Mouse (Mus musculus) gastrocnemius, adult 2 months (tissue): ENCODE measurements at regions not wholly inside any gene's neighbourhood (a gene's known extent, or its start where the extent isn't known, plus 50 kb on each side); places are given as distances from the start of the nearest gene placed in this dataset.

Experiments used
- DNase-seq: peaks from one replicate; pipeline ENCODE4 v3.0.0; 2022
- H3K27ac ChIP-seq: fragments of 200-600 bp; 2 replicates; pipeline ENCODE4 v1.8.1; 2022; ENCODE audit warnings: mild to moderate bottlenecking
- H3K4me3 ChIP-seq: fragments of 200-600 bp; 2 replicates; pipeline ENCODE4 v1.8.1; 2022; ENCODE audit warnings: mild to moderate bottlenecking, moderate library complexity
- CTCF ChIP-seq: fragments of 200-600 bp; IDR thresholded peaks from 2 replicates; pipeline ENCODE4 v1.8.1; 2022; ENCODE audit warnings: antibody characterized with exemption, mild to moderate bottlenecking, moderate library complexity
- intact Hi-C: fragments of 180-260 bp; cut with DNase I; formaldehyde crosslinking; loops from one replicate; pipeline ENCODE4 v1.15.1; 2025

DNA sequence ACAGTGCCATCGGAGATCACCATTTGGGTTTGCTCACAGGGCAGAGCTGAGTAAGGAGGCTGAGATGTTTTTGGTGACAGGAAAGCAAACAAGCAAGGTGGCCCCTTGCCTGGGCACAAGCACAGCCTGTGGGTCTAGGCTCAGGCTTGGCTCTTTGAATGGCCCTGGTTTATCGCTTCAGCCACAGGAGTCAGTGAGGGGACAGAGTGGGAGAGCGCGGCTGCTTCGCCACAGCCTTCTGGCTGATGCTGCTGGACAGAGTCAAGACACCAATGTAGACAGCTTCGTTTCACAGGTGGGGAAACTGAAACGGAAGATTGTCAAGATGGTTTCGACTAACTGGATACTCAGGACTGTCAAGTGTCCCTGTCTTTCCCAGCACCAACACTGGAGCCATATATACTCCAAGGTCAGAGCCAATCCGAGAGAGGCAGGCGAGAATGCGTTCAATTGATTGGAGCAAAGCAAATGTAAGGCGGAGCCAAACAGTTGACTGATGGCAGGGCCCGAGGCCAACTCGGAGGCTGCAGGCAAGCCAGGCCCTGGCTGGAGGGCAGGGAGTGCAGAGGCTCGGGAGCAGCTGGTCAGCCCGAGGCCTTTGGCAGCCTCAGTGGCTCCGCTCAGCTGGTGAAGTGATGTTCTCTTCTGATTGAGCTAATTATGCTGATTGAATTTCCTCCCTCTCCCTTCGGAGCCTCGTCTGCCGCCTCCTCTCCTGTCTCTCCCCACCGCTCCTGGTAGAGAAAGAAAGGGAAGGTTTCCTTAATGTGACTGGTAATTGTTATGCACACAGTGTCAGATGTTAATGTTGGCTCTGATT is 154.7 kb upstream of the Zc3h12a start:
- intact Hi-C loops, result no loop called here
- peak; percentile 73 for DNase-seq
- TF ChIP-seq CTCF, result no peak
- Histone ChIP-seq H3K27ac (no peak overlapping the region), H3K4me3 (no peak overlapping the region)

DNA sequence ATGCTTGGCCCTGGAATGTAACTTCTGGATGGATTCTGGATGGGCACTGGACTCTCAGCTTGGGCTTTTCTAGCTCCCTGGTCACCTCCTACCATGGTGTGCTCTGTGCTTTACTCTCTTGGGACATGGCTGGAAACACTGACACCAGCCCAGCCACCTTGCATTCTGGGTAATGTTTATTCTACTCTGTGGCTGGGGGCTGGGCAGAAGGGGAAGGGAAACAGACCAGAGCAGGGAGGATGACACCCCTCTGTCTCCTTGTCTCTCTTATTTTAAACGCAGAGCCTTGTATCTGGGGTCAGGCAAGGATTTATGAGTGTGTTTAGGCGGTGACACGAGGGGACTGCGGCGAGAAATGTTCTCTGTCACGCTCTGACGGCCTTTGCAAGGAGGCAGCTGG is 151.5 kb upstream of the Zc3h12a start:
- TF ChIP-seq CTCF, result no peak
- no peak overlapping the region for H3K4me3 ChIP-seq
- intact Hi-C loops, result no loop called here
- H3K27ac ChIP-seq, result no peak overlapping the region
- DNase-seq, result no peak

DNA sequence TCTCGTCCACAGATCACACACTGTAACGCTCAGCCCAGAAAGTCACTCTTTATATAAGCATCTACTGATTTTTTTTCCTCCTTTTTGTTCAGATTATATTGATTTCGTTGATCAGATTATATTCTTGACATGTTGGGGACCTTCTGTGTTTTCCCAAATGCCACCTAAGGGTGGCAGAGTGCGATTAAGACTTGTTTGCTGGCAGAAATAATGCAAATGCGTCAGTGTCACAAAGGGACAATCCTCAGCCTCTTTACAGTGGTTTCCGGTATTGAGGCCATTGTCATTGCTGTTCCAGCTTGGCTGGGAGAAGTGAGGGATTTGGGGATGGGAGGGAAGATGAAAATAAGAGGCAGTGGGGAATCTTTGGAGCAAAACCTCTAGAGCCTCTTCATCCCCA is 149.2 kb upstream of the Zc3h12a start:
- no peak for DNase-seq
- H3K4me3 ChIP-seq, result no peak overlapping the region
- H3K27ac ChIP-seq, result no peak overlapping the region
- intact Hi-C loops, result no loop called here
- no peak for TF ChIP-seq CTCF

DNA sequence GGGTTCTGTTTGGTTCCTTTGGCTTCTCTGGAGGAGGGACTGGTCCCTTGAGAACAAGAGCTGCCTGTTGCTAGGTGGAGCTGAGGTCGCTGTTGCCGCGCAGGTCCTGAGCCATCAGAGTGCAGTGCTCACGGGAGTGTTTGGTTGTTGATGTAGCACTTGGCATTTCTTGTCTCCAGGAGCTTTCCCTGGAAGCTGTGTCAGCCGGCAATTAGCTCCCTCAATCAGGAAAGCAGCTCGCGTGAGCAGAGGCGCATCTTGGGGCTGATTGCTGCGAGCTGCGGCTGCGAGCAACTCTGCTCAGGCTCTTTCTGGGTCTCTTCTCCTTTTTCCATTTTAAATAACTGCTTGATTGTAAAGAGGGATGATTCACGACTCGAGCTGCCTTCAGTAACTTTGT is 147.6 kb upstream of the Zc3h12a start:
- Histone ChIP-seq H3K27ac (no peak overlapping the region), H3K4me3 (no peak overlapping the region)
- no peak for DNase-seq
- TF ChIP-seq CTCF, result no peak
- intact Hi-C loops, result no loop called here

DNA sequence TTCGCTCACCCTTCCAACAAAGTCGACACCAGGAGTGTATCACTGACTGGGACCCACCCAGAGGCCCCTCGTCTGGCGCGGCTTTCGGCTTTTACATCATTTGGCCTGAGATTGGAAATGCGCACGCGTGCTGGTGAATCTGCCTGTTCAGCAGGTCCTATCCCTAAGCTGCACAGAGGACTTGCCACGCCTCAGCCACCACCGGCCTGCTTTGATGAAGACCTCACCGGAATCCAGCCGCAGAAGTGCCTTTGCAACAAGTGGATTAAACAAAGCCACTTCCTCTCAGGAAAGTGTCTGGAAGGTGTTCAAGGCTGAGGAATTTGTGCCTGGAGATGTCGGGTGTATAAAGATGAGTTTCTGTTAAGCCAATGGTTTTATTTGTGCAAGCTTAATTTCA is 143.3 kb upstream of the Zc3h12a start:
- no peak for DNase-seq
- H3K27ac ChIP-seq, result no peak overlapping the region
- TF ChIP-seq CTCF, result no peak
- no peak overlapping the region for H3K4me3 ChIP-seq
- intact Hi-C loops, result no loop called here

DNA sequence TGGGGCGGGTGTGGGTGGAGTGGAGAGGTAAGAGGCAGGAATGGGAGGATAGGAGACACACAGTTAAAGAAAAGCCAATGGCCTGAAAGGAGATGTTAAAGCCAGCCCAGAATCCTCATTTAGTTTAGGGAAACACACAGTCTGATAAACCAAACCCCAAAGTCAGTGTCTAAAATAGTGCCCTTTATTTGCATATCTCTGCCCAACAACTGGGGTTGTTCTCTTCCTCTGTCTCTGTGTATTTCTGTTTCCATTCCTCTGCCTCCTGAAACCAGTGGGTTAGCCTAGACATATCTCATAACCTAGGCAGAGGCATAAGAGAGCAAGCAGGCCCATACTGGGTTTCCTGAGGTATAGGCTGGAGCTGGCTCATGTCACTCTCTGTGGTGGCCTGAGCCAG is 138.6 kb upstream of the Zc3h12a start:
- no peak overlapping the region for H3K4me3 ChIP-seq
- H3K27ac ChIP-seq, result no peak overlapping the region
- no peak for DNase-seq
- no peak for TF ChIP-seq CTCF
- intact Hi-C loops, result no loop called here

DNA sequence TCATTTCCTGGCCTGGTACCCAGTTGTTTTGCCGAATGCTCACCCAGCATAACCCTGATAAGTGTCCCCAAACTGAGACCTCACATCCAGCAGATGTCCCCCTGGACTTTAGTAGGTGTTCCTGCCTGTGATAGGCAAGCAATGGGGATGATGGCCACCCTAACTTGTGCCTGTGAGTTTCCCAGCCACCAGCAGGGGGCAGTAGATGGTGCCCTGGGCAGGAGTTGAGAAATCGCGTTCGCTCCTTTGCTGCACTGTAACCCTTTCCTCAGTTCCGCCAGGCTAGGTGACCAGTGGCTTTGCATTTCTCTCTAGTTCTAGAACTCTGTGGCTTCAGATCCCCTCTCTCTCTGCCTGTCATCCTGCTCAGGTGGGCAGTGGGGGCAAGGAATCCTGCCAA is 137.9 kb upstream of the Zc3h12a start:
- Histone ChIP-seq H3K4me3 (no peak overlapping the region), H3K27ac (no peak overlapping the region)
- peak; percentile 38 for DNase-seq
- TF ChIP-seq CTCF, result peak; percentile 72
- intact Hi-C loops, result no loop called here

DNA sequence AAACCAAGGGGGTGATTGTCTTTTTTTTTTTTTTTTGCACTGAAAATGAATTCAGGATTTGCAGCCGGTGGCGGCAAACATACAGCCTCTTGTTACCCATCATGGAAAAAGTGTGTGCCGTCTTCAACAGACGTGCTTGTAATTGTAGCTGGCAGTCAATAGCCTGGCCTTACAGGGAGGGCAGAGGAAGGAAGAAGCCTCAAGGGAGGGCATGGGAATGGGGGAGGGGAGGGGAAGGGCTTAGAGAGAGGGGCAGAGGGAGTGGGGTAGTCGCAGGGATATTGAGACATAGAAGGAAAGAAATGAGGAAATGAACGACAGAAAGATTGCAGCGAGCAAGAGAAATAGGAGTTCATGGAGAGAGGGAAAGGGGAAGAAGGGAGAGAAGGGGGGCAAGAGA is 137.4 kb upstream of the Zc3h12a start:
- intact Hi-C loops, result no loop called here
- TF ChIP-seq CTCF, result no peak
- no peak overlapping the region for H3K27ac ChIP-seq
- no peak for DNase-seq
- no peak overlapping the region for H3K4me3 ChIP-seq

DNA sequence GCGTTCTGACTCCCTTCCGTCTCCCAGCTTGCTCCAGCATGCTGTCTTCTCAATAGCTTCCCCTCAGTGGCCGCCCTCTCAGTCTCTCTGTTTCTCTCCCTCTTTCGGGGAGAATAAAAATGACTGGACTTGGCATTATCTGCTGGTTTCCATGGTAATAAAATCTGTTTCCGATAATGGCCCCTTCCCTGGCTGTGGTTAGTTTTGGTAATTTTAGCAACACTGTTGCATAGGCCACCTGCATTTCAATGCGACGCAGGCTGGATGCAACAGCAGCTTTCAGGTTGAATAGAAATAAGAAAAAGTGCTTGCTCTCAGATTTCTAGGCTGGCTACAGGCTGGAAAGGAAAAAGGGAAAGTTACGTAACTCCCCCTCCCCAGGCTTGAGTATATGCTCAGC is 133.9 kb upstream of the Zc3h12a start:
- intact Hi-C loops, result no loop called here
- no peak for TF ChIP-seq CTCF
- Histone ChIP-seq H3K4me3 (no peak overlapping the region), H3K27ac (no peak overlapping the region)
- no peak for DNase-seq

DNA sequence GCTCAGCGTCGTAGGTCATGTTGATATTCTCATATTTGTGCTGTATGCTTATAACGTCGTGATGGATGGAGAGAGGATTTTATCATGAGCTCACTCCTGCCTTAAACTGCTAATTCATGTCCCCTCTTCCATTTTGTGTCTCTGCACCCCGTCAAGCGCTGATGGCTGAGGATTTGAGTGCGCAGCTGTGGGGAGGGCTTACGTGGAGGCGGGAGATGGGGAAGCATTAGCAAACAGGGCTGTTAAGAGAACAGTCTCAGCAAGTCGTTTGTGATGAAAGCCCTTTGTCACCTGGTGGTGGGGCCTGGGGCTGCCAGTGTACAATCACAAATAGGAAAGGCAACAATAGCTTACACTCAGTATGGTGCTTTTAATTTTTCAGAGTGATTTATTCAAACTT is 131.7 kb upstream of the Zc3h12a start:
- Histone ChIP-seq H3K4me3 (no peak overlapping the region), H3K27ac (no peak overlapping the region)
- TF ChIP-seq CTCF, result no peak
- no peak for DNase-seq
- intact Hi-C loops, result no loop called here

DNA sequence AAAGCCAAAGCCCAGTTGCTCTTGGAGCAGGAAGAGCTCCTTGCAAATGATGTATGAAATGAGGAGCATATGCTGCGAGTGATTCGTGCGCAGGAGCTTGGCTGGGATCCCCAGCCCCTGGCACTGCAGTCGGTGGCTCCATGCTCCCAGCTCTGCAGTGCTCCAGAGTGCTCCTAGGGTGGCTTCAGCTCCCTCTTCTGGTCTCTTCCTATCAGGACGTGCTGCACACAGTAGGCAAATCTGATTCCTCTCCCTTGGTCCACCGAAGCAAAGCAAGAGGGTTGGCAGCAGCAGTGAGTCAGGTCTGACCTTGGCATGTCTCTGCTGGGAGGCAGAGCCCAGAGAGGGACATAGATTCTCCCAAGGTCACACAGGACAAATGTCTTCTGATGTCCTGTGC is 130.3 kb upstream of the Zc3h12a start:
- TF ChIP-seq CTCF, result no peak
- Histone ChIP-seq H3K27ac (no peak overlapping the region), H3K4me3 (no peak overlapping the region)
- intact Hi-C loops, result no loop called here
- DNase-seq, result no peak

DNA sequence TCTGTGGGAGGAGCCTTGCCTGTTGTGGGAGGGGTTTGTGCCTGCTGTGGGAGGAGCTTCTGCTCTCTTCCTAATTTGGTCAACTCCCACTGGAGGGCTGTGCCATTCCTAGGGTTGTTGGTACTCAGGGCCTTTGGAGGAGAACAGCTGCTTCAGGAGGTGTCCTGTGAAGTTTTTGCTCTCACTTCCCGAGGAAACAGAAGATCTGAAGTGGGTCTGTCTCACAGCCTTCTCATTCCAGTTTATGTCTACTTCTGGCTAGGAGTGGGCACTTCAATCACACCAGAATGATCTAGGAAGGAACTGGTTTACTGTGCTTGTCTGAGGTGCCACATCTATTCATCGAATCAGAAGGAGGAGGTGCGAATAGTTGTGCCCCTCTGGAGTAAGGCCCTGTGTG is 125.5 kb upstream of the Zc3h12a start:
- H3K4me3 ChIP-seq, result no peak overlapping the region
- intact Hi-C loops, result no loop called here
- H3K27ac ChIP-seq, result no peak overlapping the region
- no peak for TF ChIP-seq CTCF
- DNase-seq, result no peak

DNA sequence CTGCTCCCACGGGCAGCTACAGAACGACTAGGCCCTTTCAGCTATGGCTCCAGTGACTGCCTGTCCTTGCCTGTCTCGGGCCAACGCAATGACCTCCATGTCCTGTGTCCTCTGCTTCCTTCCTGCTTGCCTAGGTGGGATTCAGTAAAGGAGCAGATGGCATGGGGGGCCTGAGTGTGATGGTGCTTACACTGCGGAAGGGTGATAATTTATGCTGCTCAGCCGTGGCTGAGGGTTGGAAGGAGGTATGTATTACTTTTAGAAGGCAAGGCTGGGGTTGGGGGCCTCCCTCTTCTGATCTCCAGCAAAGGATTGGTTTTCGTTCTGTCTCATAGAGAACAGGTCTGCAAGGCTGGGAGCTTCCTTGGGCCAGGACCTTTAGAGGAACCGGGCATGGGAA is 124.6 kb upstream of the Zc3h12a start:
- intact Hi-C loops, result no loop called here
- Histone ChIP-seq H3K4me3 (no peak overlapping the region), H3K27ac (no peak overlapping the region)
- no peak for TF ChIP-seq CTCF
- no peak for DNase-seq

DNA sequence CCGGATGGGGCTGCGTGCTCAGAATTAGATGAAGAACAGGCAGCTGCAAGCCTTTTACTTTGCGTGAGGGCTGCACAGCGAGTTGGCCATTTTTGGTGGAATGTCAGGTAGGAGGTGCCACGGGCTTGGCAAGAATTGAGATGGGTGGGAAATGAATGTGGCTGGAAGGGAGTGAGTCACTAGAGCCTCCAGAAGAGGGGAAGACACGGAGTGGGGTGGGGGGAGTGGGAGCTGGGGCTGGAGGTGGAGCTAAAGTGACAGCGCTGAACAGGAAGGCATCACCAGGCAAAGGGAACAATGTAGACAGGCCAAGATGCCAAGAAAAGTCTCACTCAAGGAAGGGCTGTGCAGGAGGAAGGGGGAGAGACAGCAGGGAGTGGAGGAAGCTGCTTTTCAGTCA is 121.4 kb upstream of the Zc3h12a start:
- H3K4me3 ChIP-seq, result no peak overlapping the region
- TF ChIP-seq CTCF, result no peak
- intact Hi-C loops, result no loop called here
- H3K27ac ChIP-seq, result no peak overlapping the region
- DNase-seq, result no peak
